Mouse (Mus musculus) erythroblast, embryonic 14.5 days (primary cell): Measurements from ENCODE around the gene Tmem211.

Experiments used
- GATA1 ChIP-seq: IDR thresholded peaks from 2 replicates; pipeline ENCODE4 v1.6.1; 2012; ENCODE audit warnings: low read length, inconsistent platforms, mixed read lengths
- TAL1 ChIP-seq: IDR thresholded peaks from 3 replicates; pipeline ENCODE4 v1.6.1; 2012; ENCODE audit warnings: low read length, inconsistent platforms, mixed read lengths

- TF ChIP-seq GATA1: no peak
- TF ChIP-seq TAL1: no peak
These were observed 5.4 kb upstream of the Tmem211 start, which contains the start of gene 2900026A02Rik for GRCm38 (mm10) chr5:113221147-113221865.
